Mouse (Mus musculus) midbrain, embryonic 11.5 days (tissue): ENCODE measurements at regions not wholly inside any gene's neighbourhood (a gene's known extent, or its start where the extent isn't known, plus 50 kb on each side); places are given as distances from the start of the nearest gene placed in this dataset.

ENCODE experiments used
- ATAC-seq: fragments of 200-750 bp; cut with Nextera tagmentation; 2 replicates; pipeline ENCODE4 v1.8.0; 2017; ENCODE audit warnings: moderate TSS enrichment, moderate library complexity; ENCODE audit not compliant: low FRiP score
- DNase-seq: peaks from one replicate; pipeline ENCODE4 v3.0.0; 2015; ENCODE audit warnings: low spot score; ENCODE audit errors: missing footprints
- H3K27ac ChIP-seq: fragments of 300-500 bp; sonication (generic); 2 replicates; pipeline ENCODE4 v1.5.1; 2014; ENCODE audit warnings: low read depth, low read length
- H3K27me3 ChIP-seq: fragments of 300-500 bp; sonication (generic); 2 replicates; pipeline ENCODE4 v1.6.1; 2014; ENCODE audit warnings: mild to moderate bottlenecking, low read length, moderate library complexity, mixed read lengths; ENCODE audit not compliant: control insufficient read depth, insufficient read depth
- H3K36me3 ChIP-seq: fragments of 300-500 bp; sonication (generic); 2 replicates; pipeline ENCODE4 v1.6.1; 2014; ENCODE audit warnings: mild to moderate bottlenecking, low read length, moderate library complexity, mixed read lengths; ENCODE audit not compliant: control insufficient read depth, insufficient read depth
- H3K4me1 ChIP-seq: fragments of 300-500 bp; sonication (generic); 2 replicates; pipeline ENCODE4 v1.6.1; 2014; ENCODE audit warnings: low read length; ENCODE audit not compliant: control insufficient read depth, insufficient read depth
- H3K4me2 ChIP-seq: fragments of 300-500 bp; sonication (generic); 2 replicates; pipeline ENCODE4 v1.6.1; 2014; ENCODE audit warnings: mild to moderate bottlenecking, moderate library complexity
- H3K4me3 ChIP-seq: fragments of 300-500 bp; sonication (generic); 2 replicates; pipeline ENCODE4 v1.5.1; 2014; ENCODE audit warnings: low read depth, low read length
- H3K9ac ChIP-seq: fragments of 300-500 bp; sonication (generic); 2 replicates; pipeline ENCODE4 v1.6.1; 2014; ENCODE audit warnings: low read length
- H3K9me3 ChIP-seq: fragments of 300-500 bp; sonication (generic); 2 replicates; pipeline ENCODE4 v1.6.1; 2016; ENCODE audit warnings: low read length; ENCODE audit not compliant: control insufficient read depth
- WGBS: fragments of 180-500 bp; shearing (Covaris S2); extraction: QIAGEN DNeasy Blood & Tissue Kit; methylation state at CpG from one replicate; pipeline ENCODE4 v1.1.7; 2014; 5-methylcytosine and 5-hydroxymethylcytosine counted together

GRCm38 (mm10) chr10:120610076-120610475, 133.8 kb upstream of the Hmga2 start:
- WGBS, result 83% methylated on average over 10 of the region's 10 CpGs

DNA sequence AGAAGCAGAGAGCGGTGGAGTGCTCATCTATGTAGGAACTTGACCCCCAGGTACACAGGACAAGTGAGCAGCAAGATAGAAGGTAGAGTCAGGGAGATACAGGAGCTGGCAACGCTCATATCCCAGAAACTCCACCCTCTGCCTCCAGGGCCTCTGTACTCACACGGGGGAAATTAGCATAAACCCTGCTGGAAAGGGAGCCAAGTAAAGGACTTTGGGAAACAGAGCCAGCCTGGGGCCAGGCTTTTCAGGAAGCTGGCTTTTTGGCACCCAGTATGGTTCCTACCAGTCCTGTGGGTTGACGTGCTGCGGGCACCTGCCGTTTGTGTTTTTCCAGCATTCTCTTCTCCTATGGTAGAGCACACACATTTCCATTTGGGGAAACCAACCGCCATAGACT, 128.2 kb upstream of the Hmga2 start:
- H3K27ac ChIP-seq, result no peak overlapping the region
- 41% methylated on average over 7 of the region's 7 CpGs for WGBS
- no peak for DNase-seq

More at GRCm38 (mm10) chr10:120610076-120610475, 133.8 kb upstream of the Hmga2 start:
- Histone ChIP-seq H3K27me3 (no peaks in the 10 kb centered on the region), H3K9ac (no peak overlapping the region), H3K4me1 (no peaks in the 10 kb centered on the region), H3K36me3 (no peaks in the 10 kb centered on the region), H3K27ac (no peak overlapping the region), H3K9me3 (no peaks in the 10 kb centered on the region), H3K4me3 (no peak overlapping the region), H3K4me2 (no peak overlapping the region)
- DNase-seq (no peak), ATAC-seq (no peak)

GRCm38 (mm10) chr10:120603167-120603566, 126.9 kb upstream of the Hmga2 start:
- no peak for ATAC-seq
- WGBS, result 89% methylated on average over 4 of the region's 4 CpGs
- DNase-seq, result no peak

More for the DNA sequence above, 128.2 kb upstream of the Hmga2 start:
- Histone ChIP-seq H3K4me1 (no peaks in the 10 kb centered on the region), H3K27me3 (no peaks in the 10 kb centered on the region), H3K36me3 (no peaks in the 10 kb centered on the region), H3K4me3 (no peak overlapping the region), H3K9ac (no peak overlapping the region), H3K4me2 (no peak overlapping the region), H3K9me3 (no peaks in the 10 kb centered on the region)
- no peak for ATAC-seq

GRCm38 (mm10) chr10:120600735-120601134, 124.5 kb upstream of the Hmga2 start:
- 88% methylated on average over 5 of the region's 5 CpGs for WGBS
- Histone ChIP-seq H3K9ac (no peak overlapping the region), H3K27me3 (no peaks in the 10 kb centered on the region), H3K4me1 (no peaks in the 10 kb centered on the region), H3K4me2 (no peak overlapping the region), H3K4me3 (no peak overlapping the region), H3K27ac (no peak overlapping the region), H3K9me3 (no peaks in the 10 kb centered on the region), H3K36me3 (no peaks in the 10 kb centered on the region)
- no peak for ATAC-seq
- no peak for DNase-seq

More at GRCm38 (mm10) chr10:120603167-120603566, 126.9 kb upstream of the Hmga2 start:
- Histone ChIP-seq H3K27me3 (no peaks in the 10 kb centered on the region), H3K36me3 (no peaks in the 10 kb centered on the region), H3K9ac (no peak overlapping the region), H3K27ac (no peak overlapping the region), H3K9me3 (no peaks in the 10 kb centered on the region), H3K4me1 (no peaks in the 10 kb centered on the region), H3K4me3 (no peak overlapping the region), H3K4me2 (no peak overlapping the region)

GRCm38 (mm10) chr10:120599551-120599950, 123.3 kb upstream of the Hmga2 start:
- Histone ChIP-seq H3K27me3 (no peaks in the 10 kb centered on the region), H3K4me1 (no peaks in the 10 kb centered on the region), H3K36me3 (no peaks in the 10 kb centered on the region), H3K4me2 (no peak overlapping the region), H3K9ac (no peak overlapping the region), H3K9me3 (no peaks in the 10 kb centered on the region), H3K27ac (no peak overlapping the region), H3K4me3 (no peak overlapping the region)
- DNase-seq, result no peak
- no peak for ATAC-seq
- WGBS, result 89% methylated on average over 6 of the region's 6 CpGs

DNA sequence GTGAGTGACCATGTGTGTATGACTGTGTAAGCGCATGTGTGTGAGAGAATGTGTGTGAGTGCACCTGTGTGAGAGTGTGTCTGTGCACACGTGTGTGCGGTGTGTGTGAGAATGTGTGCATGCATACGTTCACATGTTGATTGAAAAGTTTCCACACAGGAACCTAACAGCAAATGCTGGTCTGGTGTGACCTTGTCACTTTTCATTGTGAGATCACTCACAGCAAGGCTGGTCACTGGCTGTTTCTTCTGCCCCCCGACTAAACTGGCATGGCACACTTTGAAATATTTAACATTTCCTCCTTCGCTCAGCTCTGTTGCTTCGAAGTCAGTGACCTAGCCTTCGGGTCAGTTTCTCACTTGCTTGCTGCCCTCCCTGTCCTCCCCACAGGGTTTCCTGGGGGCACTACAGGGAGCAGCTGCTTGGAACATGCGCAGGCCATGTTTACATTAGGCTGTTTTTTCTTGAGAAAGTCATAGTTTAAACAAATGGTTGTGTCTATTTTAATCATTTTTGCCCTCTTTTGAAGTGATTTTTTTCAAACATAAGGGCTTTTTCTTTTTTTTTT, 121.1 kb upstream of the Hmga2 start:
- no peaks in the 10 kb centered on the region for H3K4me1 ChIP-seq
- WGBS, result 78% methylated on average over 9 of the region's 9 CpGs
- peaks cover 3% of the 10 kb centered on the region; the same call in 1 of the 2 replicates for H3K9me3 ChIP-seq
- ATAC-seq (no peak), DNase-seq (no peak)
- no peak overlapping the region for H3K4me2 ChIP-seq
- H3K4me3 ChIP-seq, result no peak overlapping the region
- no peak overlapping the region for H3K27ac ChIP-seq
- no peaks in the 10 kb centered on the region for H3K36me3 ChIP-seq
- H3K27me3 ChIP-seq, result no peaks in the 10 kb centered on the region
- H3K9ac ChIP-seq, result no peak overlapping the region

GRCm38 (mm10) chr10:120595145-120595544, 118.9 kb upstream of the Hmga2 start:
- no peak for ATAC-seq
- no peaks in the 10 kb centered on the region for H3K27me3 ChIP-seq
- 92% methylated on average over 3 of the region's 3 CpGs for WGBS
- H3K36me3 ChIP-seq, result no peaks in the 10 kb centered on the region
- no peak for DNase-seq
- no peak overlapping the region for H3K4me2 ChIP-seq
- no peak overlapping the region for H3K9ac ChIP-seq
- no peak overlapping the region for H3K4me3 ChIP-seq
- no peak overlapping the region for H3K27ac ChIP-seq
- H3K9me3 ChIP-seq, result peaks cover 3% of the 10 kb centered on the region; the same call in 1 of the 2 replicates
- no peaks in the 10 kb centered on the region for H3K4me1 ChIP-seq

GRCm38 (mm10) chr10:120593876-120594275, 117.6 kb upstream of the Hmga2 start:
- Histone ChIP-seq H3K4me2 (no peak overlapping the region), H3K9me3 (peaks cover 3% of the 10 kb centered on the region; the same call in 1 of the 2 replicates), H3K4me3 (no peak overlapping the region), H3K36me3 (no peaks in the 10 kb centered on the region), H3K27me3 (no peaks in the 10 kb centered on the region), H3K4me1 (no peaks in the 10 kb centered on the region), H3K27ac (no peak overlapping the region), H3K9ac (no peak overlapping the region)
- ATAC-seq (no peak), DNase-seq (no peak)

GRCm38 (mm10) chr10:120589659-120590058, 113.4 kb upstream of the Hmga2 start:
- Histone ChIP-seq H3K27me3 (no peaks in the 10 kb centered on the region), H3K27ac (no peak overlapping the region), H3K4me3 (no peak overlapping the region), H3K9ac (no peak overlapping the region), H3K36me3 (no peaks in the 10 kb centered on the region), H3K4me2 (no peak overlapping the region), H3K4me1 (no peaks in the 10 kb centered on the region), H3K9me3 (peaks cover 3% of the 10 kb centered on the region; the same call in 1 of the 2 replicates)
- 90% methylated on average over 2 of the region's 2 CpGs for WGBS
- DNase-seq, result no peak
- no peak for ATAC-seq
